Mouse (Mus musculus): ENCODE data around the gene Tmem254a.
"Not testable (repeated sequence)": the region's sequence is repeated elsewhere in the genome, so short reads cannot be mapped to it uniquely, and the experiment has no call there.

Tmem254a gene

DNA sequence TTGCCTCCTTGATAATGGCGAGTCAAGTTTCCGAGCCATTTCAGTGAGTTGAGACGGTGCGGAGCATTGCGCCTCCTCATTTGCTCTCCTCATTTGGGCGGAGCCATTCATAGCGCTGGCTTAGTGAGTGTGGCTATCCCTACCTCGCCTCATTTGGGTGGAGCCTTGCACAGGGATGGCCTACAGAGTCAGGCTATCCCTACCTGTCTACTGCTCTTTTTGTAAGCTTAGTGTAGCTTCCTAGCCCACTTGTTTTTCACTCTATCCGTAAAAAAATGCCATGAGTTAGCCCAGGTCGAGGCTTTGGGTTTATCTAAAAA lies at the start of gene Tmem254a:
TSS of gene Tmem254a (minus strand) at position 111 of the 320 bp plus-strand sequence.
- DNase-seq (ENCODE audit: low spot score): not testable (repeated sequence)

- DNase-seq (ENCODE audit: low spot score): not testable (repeated sequence)
These were observed 30.4 kb upstream of the Tmem254a start for GRCm38 (mm10) chr14:25957861-25958260.

DNA sequence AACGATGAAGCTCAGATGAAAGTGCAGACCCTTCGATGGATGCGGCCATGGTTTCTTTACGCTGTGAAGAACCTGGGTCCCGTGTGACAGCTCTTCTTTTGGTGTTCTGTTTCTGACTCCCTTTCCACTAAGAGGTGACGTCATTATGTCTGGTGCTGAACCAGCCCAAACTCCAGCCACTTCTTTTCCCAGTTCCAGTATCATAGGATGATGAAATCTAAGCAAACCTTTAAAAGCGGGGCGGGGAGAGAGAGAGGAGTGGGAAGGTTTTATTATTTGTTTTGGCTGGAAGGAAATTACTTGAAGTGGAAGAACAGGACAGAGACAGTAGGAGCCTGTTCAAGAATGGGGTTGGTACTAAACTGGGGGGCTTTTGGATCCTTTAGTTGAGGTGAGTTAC lies 10.5 kb upstream of the Tmem254a start, which contains the start of gene Cphx1:
TSS of gene Cphx1 (plus strand) at position 301 of the 400 bp plus-strand sequence.
- DNase-seq (ENCODE audit: low spot score): not testable (repeated sequence)

DNA sequence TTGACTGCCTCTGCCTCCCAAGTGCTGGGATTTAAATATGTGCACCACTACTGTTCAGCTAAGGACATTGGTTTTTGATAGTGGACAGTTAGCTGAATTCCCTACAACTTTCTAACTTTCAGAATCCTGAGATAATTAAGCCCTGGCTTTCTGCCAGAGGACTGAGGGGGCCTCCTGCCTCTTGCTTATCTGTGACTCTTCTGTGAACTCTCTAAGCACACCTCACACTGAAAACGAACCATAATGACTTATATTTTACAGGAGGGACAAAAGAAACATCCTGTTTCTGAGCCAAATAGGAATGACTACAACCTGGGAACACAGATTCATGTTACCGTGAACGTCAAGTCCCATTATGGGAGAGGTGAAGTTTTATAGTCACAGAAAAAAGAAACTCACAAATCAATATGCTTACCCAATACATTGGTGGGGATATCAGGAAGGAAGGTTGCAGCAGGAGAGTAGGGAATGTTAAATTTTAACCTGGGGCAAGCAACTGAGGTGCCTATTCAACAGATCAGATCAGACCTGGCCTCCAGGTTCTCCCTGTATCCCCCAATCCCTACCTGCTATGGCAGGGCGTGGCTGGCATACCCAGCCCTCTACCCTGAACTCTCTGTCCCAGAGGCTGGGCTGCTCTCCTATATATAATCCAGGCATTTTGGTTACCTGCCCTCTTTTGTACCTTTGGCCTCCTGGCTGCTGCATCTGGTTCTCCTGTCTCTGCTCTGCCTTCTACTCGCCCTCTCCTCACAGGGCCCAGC lies 9.6 kb upstream of the Tmem254a start:
- not testable (repeated sequence) for DNase-seq (ENCODE audit: low spot score)

GRCm38 (mm10) chr14:25926814-25927561 lies 484 bp downstream of the Tmem254a start:
- not testable (repeated sequence) for DNase-seq (ENCODE audit: low spot score)

DNA sequence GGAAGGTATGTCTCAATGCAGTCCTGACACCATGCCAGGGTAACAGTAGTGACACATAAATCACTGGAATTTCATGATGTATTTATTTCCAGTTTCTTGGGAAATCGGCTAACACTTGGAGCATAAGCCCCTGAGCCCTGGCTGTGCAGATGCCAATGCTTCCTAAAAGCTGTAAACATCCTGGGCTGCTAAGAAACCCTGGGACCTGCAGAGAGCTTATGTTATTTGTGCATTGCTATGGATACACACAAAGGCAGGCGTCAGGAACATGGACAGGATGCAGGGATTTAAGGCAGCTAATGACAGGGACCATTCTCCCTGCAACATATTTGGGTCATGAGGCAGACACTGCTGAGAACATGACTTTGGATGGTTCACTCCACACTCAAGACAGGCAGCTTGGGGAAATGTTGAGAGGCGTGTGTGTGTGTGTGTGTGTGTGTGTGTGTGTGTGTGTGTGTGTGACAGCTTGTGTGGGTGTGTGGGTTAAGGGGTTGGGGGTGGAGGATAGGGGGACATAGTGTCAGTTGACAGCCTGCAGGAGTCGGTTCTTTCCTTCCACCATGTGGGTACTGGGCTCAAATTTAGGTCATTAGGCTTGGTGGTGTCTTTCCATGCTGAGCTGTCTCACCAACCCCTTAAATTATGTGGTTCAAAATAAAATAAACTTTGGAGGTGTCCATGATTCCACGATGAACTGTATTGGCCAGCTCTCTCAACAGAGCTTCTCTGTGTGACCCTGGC lies 8.9 kb downstream of the Tmem254a start:
- not testable (repeated sequence) for DNase-seq (ENCODE audit: low spot score)

- DNase-seq (ENCODE audit: low spot score): not testable (repeated sequence)
These were observed 18.5 kb downstream of the Tmem254a start for GRCm38 (mm10) chr14:25908976-25909375.

DNA sequence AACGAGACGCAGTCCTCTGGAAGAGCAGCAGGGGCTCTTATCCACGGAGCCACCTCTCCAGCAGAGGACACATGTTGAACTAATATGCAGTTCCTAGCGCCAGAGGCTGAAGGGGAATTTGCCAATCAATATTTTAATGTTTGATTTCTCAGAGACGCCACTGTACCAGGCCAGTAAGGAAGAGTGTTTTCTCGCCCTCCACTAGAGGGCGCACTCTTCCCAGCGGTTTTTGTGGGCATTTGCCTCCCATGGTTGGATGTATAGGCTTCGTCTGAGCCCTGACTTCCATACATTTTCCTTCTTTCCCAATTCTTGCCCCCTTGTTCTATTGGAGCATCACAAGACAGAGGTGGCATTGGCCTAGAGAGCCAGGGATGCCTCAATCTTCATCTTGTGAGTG lies 20.2 kb downstream of the Tmem254a start:
- DNase-seq (ENCODE audit: low spot score): not testable (repeated sequence)

GRCm38 (mm10) chr14:25905243-25905642 lies 22.2 kb downstream of the Tmem254a start:
- not testable (repeated sequence) for DNase-seq (ENCODE audit: low spot score)

- DNase-seq (ENCODE audit: low spot score): not testable (repeated sequence)
These were observed 24.5 kb downstream of the Tmem254a start, which contains the start of gene Plac9a for GRCm38 (mm10) chr14:25903000-25903399. Gene Plac9a (minus strand): TSS chr14:25903100.

- not testable (repeated sequence) for DNase-seq (ENCODE audit: low spot score)
These were observed 31.8 kb downstream of the Tmem254a start for GRCm38 (mm10) chr14:25895686-25896085.

- DNase-seq (ENCODE audit: low spot score): not testable (repeated sequence)
These were observed 32.9 kb downstream of the Tmem254a start for GRCm38 (mm10) chr14:25894566-25894965.

DNA sequence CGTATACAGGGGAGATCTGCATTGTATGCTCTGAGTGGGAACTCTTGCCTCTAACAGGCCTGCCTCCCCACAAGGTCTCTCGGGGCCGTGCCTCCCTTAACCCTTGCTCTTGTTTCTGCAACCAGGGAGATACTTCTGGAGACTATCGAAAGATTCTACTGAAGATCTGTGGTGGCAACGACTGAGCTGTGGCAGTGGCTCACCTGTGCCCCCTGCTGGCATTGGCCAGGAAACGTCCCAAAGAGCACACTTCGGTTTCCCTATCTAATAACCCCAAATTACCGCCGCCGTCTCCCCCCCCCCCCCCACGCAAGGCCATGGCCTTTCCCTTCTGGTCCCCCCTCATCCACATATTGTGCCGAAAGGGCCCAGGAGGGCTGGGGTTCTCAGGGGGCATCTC lies 41.6 kb downstream of the Tmem254a start:
- DNase-seq (ENCODE audit: low spot score): not testable (repeated sequence)

DNA sequence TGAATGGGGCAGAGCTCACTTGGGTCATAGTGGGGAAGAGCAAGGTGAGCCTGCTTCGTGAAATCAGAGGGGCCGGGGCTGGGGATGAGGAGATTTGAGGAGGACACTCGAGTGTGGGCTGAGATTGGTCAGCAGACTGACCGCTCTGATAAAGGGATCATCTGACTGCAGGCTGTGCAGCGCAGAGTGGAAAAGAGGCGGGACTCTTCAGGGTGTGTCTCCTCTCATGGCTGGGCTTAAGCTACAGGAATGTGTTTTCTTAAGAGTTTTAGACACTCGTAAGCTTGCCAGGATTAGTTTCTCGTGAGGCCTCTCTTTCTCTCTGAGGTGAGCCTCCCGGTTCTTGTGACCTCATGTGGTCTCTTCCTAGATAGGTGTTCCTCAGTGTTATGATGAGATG lies 45.7 kb downstream of the Tmem254a start:
- DNase-seq (ENCODE audit: low spot score): not testable (repeated sequence)

GRCm38 (mm10) chr14:25876640-25877039 lies 50.8 kb downstream of the Tmem254a start:
- DNase-seq (ENCODE audit: low spot score): not testable (repeated sequence)

All from c-Kit-positive CD71-positive TER-119-positive erythroid progenitor cells, embryonic 14.5 days (primary cell).